Mouse (Mus musculus): ENCODE measurements around the gene Slc22a1. TPM values are rescaled to one million over a fixed set of nuclear protein-coding genes. Genes with fewer than 3 reads are reported as not detected.
"Not testable (repeated sequence)": the region's sequence is repeated elsewhere in the genome, so short reads cannot be mapped to it uniquely, and the experiment has no call there.

The Slc22a1 gene
- polyA plus RNA-seq, 1 experiment from 2014 or later: not detected

DNA sequence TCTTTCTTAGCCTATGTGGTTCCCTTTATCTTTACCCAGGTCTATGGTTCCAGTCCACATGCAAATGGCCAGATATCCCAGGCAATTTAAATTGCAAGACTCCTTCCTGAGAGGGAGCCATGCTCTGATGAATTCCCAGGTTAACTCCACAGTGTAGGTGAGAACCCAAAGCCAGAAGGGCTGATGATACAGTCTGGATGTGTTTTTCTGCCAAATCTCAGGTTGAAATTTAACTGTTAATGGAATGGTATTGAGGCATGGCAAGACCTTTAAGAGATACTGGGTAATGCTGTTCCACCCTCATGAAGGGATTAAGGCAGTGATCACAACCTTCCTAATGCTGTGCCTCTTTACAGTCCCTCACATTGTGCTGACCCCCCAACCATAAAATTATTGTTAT, 2.6 kb upstream of the Slc22a1 start:
- Histone ChIP-seq H3K9ac (replicated peaks) (no peak overlapping the region), H3K9me3 (peaks cover 2% of the 10 kb centered on the region; the same call in 1 of the 2 replicates), H3K27ac (no peak overlapping the region), H3K4me2 (replicated peaks) (no peak overlapping the region), H3K36me3 (peaks cover 16% of the 10 kb centered on the region), H3K4me1 (replicated peaks) (no peaks in the 10 kb centered on the region), H3K4me3 (replicated peaks) (no peak overlapping the region), H3K27me3 (no peaks in the 10 kb centered on the region)
- no peak for ATAC-seq

DNA sequence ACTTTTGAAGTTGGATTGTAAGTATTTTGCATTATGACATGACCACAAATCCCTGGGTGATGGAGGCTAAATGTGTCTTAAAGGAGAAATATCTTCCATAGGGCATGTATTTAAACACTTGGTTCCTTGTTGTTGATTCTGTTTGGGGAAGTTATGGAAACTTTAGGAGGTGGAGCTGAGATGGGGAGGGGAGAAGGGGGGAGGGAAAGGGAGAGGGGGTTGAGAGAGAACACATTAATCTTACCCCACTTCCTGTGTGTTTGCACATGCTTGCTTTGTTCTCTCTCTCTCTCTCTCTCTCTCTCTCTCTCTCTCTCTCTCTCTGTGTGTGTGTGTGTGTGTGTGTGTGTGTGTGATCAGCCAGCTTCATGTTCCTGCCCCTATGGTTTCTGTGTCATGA, 1.5 kb upstream of the Slc22a1 start:
- Histone ChIP-seq H3K4me1 (replicated peaks) (no peaks in the 10 kb centered on the region), H3K4me2 (replicated peaks) (no peak overlapping the region), H3K4me3 (replicated peaks) (no peak overlapping the region), H3K27ac (no peak overlapping the region), H3K27me3 (no peaks in the 10 kb centered on the region), H3K36me3 (peaks cover 9% of the 10 kb centered on the region; the same call in 1 of the 2 replicates), H3K9ac (replicated peaks) (no peak overlapping the region), H3K9me3 (peaks cover 2% of the 10 kb centered on the region; the same call in 1 of the 2 replicates)
- no peak for ATAC-seq

DNA sequence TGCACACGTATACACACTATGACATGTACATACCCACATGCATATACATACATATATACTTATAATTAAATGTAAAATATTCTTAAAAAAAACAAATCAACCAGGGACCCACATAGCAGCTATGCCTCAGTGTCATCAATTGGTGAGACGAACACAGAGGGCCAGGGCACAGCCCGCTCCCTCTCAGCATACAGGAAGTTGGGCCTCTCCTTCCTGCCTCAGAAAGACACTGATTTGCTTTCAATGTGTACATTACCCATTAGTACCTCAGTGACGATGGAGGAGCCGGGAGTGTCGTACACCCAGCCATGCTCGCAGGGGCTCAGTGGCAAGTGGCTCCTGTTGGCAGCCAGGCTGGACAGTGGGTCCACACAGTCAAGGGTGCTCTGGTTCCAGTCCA, 649 bp downstream of the Slc22a1 start:
- H3K36me3 ChIP-seq; H3K9me3 ChIP-seq; H3K9ac ChIP-seq (replicated peaks); H3K27me3 ChIP-seq; H3K4me2 ChIP-seq (replicated peaks); H3K4me3 ChIP-seq (replicated peaks); H3K27ac ChIP-seq; ATAC-seq; H3K4me1 ChIP-seq (replicated peaks): not testable (repeated sequence)
- 94% methylated on average over 7 of the region's 7 CpGs for WGBS

DNA sequence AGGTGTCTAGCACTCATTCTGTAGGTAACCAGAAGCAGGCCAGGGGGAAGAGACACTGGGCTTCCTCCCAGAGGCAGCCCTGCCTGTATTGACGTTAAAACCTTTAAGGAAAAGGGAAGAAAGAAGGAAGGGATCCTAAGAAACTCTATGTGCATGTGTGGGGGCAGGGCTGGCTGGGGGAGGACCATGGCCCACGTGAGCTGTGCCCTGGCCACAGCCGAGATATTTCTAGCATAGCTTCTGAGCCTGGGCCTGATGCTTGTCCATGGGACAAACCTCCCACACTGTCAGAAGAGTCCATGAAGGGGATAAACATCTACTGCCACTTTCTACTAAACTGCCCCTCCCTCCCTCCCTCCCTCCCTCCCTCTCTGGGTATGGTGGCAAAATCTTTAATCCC, 1.8 kb downstream of the Slc22a1 start:
- H3K9me3 ChIP-seq: no peaks in the 10 kb centered on the region
- H3K9ac ChIP-seq (replicated peaks): no peak overlapping the region
- no peak overlapping the region for H3K4me2 ChIP-seq (replicated peaks)
- H3K4me3 ChIP-seq (replicated peaks): no peak overlapping the region
- H3K27me3 ChIP-seq: no peaks in the 10 kb centered on the region
- 67% methylated on average over 3 of the region's 3 CpGs for WGBS
- ATAC-seq: no peak
- no peaks in the 10 kb centered on the region for H3K36me3 ChIP-seq
- no peaks in the 10 kb centered on the region for H3K4me1 ChIP-seq (replicated peaks)
- H3K27ac ChIP-seq: no peak overlapping the region

DNA sequence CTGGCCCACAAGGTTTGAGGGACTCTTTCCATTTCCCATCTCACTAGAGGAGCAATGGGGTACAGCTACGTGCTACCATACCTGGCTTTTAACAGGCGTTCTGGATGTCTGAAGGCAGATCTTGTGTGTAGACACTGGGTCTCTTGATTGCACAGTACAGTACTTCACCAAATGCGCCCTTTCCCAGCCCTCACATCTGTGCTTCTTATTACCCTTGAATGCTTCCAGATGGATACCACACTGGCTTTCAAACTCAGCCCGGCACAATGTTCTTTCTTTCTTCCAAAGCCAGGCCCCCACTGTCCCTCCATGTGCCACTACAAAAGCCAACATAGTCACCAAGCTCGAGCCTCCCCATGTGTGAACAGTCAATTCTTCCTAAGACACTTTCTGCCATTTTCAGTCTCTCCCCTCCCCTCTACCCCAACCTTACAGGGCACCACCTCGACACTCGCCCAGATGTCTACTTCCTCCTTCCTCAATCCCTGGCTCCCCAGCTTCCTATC, 3.3 kb downstream of the Slc22a1 start:
- ATAC-seq: no peak
- no peaks in the 10 kb centered on the region for H3K27me3 ChIP-seq
- no peak overlapping the region for H3K4me3 ChIP-seq (replicated peaks)
- H3K4me1 ChIP-seq (replicated peaks): no peaks in the 10 kb centered on the region
- no peak overlapping the region for H3K9ac ChIP-seq (replicated peaks)
- H3K36me3 ChIP-seq: no peaks in the 10 kb centered on the region
- H3K4me2 ChIP-seq (replicated peaks): no peak overlapping the region
- 84% methylated on average over 7 of the region's 7 CpGs for WGBS
- H3K27ac ChIP-seq: no peak overlapping the region
- no peaks in the 10 kb centered on the region for H3K9me3 ChIP-seq

DNA sequence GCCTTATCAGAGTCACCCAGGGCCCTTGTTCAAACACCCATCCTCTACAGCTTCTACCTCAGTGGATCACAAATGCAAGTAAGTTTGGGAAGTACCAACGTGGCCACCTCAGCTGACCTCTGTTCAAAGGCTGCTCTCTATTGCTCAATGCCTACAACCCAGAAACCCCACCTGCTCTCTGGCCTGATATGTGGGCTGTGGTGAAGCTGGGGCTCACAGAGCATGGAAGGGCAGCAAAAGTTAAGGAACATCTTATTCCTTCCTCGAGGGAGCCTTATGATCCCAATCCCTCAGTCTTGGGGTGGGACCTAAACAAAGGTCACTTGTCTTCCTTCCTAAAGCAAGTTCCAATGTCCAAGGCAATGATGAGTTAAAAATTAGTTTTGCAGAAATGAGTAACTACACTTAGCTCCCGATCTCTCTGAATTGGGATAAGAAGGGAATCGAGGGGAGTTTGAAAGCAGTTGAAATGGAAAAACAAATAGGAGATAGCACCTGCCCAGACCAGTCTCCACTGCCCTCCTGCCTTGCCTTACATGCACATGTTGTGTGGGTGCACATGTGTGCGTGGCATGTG, 4.5 kb downstream of the Slc22a1 start:
- H3K4me2 ChIP-seq (replicated peaks): no peak overlapping the region
- H3K4me3 ChIP-seq (replicated peaks): no peak overlapping the region
- WGBS: 92% methylated on average over 5 of the region's 5 CpGs
- no peaks in the 10 kb centered on the region for H3K36me3 ChIP-seq
- no peak overlapping the region for H3K27ac ChIP-seq
- H3K9ac ChIP-seq (replicated peaks): no peak overlapping the region
- H3K9me3 ChIP-seq: no peaks in the 10 kb centered on the region
- no peaks in the 10 kb centered on the region for H3K27me3 ChIP-seq
- H3K4me1 ChIP-seq (replicated peaks): no peaks in the 10 kb centered on the region
- ATAC-seq: no peak

DNA sequence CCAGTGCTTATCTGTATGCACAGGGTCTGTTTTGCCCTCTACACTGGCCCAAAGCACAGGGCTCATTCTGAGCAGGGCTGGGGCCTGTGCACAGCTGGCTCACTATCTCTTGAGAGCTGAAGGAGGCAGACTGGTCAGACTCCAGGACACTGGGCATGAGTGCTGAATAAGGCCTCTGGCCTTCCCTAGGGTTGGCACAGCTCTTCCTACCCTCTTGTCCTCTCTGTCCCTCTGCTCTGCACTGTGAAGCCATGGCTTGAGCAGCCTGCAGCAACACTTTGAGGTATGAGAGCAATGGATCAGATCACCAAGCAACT, 6.3 kb downstream of the Slc22a1 start:
- Histone ChIP-seq H3K27me3 (no peaks in the 10 kb centered on the region), H3K27ac (peak overlapping the region; percentile 19; the same call in 1 of the 2 replicates), H3K4me3 (replicated peaks) (no peak overlapping the region), H3K4me2 (replicated peaks) (no peak overlapping the region), H3K9ac (replicated peaks) (no peak overlapping the region), H3K36me3 (no peaks in the 10 kb centered on the region), H3K9me3 (no peaks in the 10 kb centered on the region), H3K4me1 (replicated peaks) (no peaks in the 10 kb centered on the region)
- ATAC-seq: no peak

DNA sequence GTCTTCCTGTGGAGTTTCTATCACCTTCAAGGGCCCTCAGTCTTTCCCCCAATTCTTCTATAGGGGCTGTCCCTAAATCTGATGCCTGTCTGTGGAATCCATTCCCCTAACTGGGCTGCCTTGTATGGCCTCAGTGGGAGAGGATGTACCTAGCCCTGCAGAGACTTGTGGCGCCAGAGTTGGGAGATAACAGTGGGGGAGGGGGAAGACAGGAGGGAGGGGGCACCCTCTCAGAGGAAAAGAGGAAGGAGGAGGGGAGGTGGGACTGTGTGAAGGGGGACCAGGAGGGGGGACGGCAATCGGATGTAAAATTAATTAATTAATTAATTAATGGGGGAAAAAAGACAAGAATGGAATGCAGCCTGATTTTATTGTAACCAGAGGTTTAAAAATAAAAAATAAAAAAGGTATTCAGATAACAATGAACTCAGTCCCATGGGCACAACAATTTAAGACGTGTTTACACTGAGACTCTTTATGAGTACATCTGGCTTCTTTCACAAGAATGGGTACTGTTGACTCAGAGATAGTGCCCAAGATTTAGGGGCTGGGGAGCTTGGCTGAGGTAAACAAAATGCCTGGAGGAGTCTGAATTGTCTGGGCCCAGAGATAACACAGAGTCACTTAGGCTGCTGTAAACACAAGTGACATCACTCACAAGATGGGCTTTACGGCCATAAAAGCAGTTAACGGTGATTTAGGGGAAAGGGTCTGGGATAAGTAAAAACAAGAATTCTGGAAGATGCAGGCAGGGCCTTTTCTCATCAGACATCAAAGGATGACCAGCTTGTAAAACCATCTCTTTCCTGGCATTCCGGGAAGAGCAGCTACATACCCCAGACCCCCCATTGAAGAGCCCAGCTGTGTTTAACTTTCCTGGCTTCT, 6.9 kb downstream of the Slc22a1 start:
- no peaks in the 10 kb centered on the region for H3K9me3 ChIP-seq
- no peaks in the 10 kb centered on the region for H3K27me3 ChIP-seq
- peak overlapping the region; percentile 19; the same call in 1 of the 2 replicates for H3K27ac ChIP-seq
- 56% methylated on average over 7 of the region's 7 CpGs for WGBS
- H3K4me3 ChIP-seq (replicated peaks): no peak overlapping the region
- no peaks in the 10 kb centered on the region for H3K36me3 ChIP-seq
- no peak for ATAC-seq
- no peak overlapping the region for H3K4me2 ChIP-seq (replicated peaks)
- H3K4me1 ChIP-seq (replicated peaks): no peaks in the 10 kb centered on the region
- no peak overlapping the region for H3K9ac ChIP-seq (replicated peaks)

DNA sequence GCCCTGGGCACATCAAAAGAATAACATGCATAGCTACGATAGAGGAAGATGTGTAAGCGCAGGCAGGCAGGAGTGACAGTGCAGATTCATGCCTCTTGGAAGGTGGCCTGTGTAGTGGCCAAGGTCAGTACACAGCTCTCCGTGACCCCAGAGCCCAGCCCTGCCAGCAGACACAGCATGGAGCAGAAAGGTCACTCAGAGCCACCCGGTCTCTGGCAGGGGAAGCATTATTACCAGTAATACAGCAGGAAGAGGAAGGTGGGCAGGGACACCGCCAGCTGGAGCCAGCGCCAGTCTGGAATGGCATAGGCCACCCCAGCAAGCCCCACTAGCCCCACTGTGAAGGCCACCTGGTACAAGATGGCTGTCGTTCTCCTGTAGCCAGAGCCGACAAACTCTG, 11.5 kb downstream of the Slc22a1 start:
- ATAC-seq: no peak
- no peaks in the 10 kb centered on the region for H3K4me1 ChIP-seq (replicated peaks)
- H3K36me3 ChIP-seq: no peaks in the 10 kb centered on the region
- H3K9ac ChIP-seq (replicated peaks): 0 out of 2 replicates have a peak overlapping the region, but pooled peaks have one; percentile 32
- H3K27ac ChIP-seq: no peak overlapping the region
- no peak overlapping the region for H3K4me2 ChIP-seq (replicated peaks)
- H3K4me3 ChIP-seq (replicated peaks): no peak overlapping the region
- H3K9me3 ChIP-seq: no peaks in the 10 kb centered on the region
- 74% methylated on average over 8 of the region's 8 CpGs for WGBS
- H3K27me3 ChIP-seq: no peaks in the 10 kb centered on the region

DNA sequence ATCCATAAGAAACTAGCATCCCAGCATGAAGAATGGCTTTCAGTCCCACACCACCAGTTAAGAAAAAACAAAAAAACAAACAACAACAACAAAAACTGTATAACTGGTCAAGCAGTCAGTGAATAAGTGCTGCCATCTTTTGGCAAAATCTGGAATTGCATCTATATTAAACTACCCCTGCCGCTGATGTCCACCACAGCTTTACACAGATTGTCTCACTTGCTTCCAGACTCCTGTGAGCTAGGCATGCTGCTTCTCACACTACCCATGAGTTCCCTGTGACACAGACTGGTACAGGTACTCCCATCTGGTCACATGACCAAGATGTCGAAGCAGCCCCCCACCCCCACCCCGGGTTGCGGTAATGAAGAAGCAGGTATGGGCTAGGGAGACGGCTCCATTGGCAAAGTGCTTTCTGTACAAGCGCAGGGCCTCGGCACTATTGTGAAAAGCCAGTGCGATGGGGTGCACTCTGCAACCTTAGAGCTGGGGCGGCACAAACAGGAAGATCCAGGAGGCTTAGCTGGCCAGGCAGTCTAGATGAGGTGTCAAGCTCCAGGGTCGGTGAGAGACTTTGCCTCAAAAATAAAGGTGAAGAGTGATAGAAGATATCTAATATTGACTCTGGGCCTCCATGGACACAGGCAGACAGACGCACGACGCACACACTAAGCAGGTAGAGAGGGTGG, 14.9 kb downstream of the Slc22a1 start:
- no peaks in the 10 kb centered on the region for H3K36me3 ChIP-seq
- H3K9me3 ChIP-seq: no peaks in the 10 kb centered on the region
- 76% methylated on average over 13 of the region's 13 CpGs for WGBS
- H3K4me3 ChIP-seq (replicated peaks): no peak overlapping the region
- no peaks in the 10 kb centered on the region for H3K27me3 ChIP-seq
- no peak overlapping the region for H3K27ac ChIP-seq
- no peaks in the 10 kb centered on the region for H3K4me1 ChIP-seq (replicated peaks)
- no peak overlapping the region for H3K4me2 ChIP-seq (replicated peaks)
- ATAC-seq: peak; percentile 57; the same call in 1 of the 2 replicates
- no peak overlapping the region for H3K9ac ChIP-seq (replicated peaks)

DNA sequence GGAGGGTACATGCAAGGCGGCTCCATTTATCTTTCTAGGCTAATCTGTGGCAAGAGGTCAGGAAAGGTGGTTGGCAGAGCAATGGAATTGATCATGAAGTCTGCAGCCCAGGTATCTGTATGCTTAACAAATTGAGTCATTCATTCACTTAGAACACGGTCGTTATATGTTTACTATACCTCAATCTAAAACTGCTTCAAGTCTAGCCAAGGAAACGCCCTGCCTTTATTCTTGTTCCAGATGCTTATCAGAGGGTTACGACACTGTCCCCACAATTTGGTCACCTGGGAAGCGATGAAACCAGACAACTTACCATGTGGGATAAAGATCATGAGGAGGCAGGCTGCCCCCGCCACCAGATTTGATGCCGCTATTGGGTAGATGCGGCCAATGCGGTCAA, 16.4 kb downstream of the Slc22a1 start:
- ATAC-seq: no peak
- 94% methylated on average over 10 of the region's 10 CpGs for WGBS
- Histone ChIP-seq H3K27me3 (no peaks in the 10 kb centered on the region), H3K4me1 (replicated peaks) (no peaks in the 10 kb centered on the region), H3K4me3 (replicated peaks) (no peak overlapping the region), H3K9me3 (no peaks in the 10 kb centered on the region), H3K4me2 (replicated peaks) (no peak overlapping the region), H3K9ac (replicated peaks) (no peak overlapping the region), H3K36me3 (no peaks in the 10 kb centered on the region), H3K27ac (no peak overlapping the region)

DNA sequence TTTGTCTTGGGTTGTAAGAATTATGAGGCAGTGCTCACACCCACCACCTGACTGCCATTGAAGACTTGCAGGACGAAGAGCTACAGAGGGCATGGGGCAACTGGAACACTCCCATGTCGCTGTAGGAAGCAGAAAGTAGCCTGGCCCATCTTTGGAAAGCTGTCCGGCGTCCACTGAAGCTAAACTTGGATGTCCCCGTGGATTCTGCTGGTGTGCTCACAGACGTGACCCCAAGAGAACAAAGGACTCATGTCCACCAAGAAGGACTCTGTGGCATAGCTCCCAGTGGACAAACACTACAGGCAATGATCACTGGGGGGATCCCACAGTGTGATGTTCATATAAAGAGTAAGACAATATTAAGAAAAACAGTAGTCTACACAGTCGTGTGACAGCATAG, 16.8 kb downstream of the Slc22a1 start:
- Histone ChIP-seq H3K36me3 (no peaks in the 10 kb centered on the region), H3K27me3 (no peaks in the 10 kb centered on the region), H3K9ac (replicated peaks) (no peak overlapping the region), H3K4me3 (replicated peaks) (no peak overlapping the region), H3K4me1 (replicated peaks) (no peaks in the 10 kb centered on the region), H3K27ac (no peak overlapping the region), H3K9me3 (no peaks in the 10 kb centered on the region), H3K4me2 (replicated peaks) (no peak overlapping the region)
- WGBS: 84% methylated on average over 7 of the region's 7 CpGs
- no peak for ATAC-seq
